Comparison of ENCODE assay signal across 20 mouse cellular contexts in the genomic region with DNA sequence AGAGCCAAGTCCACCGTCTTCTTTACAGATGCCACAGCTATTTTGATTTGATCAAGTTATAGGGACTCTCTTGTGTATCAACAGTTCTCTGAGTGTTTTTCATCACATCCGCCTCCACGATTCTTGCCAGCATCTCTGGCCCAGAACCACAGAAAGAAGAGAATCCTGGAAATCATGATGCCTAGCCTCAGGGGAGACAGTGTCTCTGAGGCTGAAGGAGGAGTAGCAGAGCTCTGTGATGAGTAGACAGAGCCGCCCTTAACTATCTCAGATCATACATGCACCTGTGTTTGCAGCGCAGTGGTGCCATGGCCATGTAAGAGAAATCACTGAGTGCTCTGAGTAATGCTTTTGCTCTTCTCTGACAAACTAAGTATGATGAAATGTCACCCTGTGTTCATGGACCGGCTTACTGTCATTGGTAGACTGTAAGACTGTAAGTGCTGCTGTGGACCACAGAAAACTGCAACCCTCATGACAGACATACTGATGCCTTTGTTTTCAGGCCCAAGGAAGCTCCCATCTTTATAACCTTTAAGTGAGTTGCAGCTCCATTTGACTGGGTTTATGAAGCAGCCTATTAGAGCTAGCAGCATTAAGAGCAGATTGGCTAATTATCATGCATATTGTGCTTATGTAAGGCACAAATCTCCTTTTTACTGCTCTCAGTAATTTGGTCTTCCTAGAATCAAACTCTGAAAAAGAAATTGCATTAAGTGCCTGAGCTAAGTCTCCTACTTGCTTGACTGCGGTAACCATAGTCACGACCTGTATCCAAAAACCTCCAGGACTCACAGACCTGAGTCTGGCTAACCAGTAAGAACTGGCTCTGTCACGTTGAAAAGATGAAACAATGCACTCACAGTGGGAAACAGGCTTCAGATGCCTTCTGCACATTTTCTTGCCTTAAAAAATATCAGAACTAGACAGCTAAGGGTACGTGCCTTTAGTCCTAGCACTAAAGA. TPM values are rescaled to one million over a fixed set of nuclear protein-coding genes. Genes with fewer than 3 reads are reported as not detected.
DNase-seq lines count a peak whose midpoint lies in the region; ATAC-seq and TF ChIP-seq lines count a peak whose summit lies in the region.
"Had no signal": no experiment of that assay in that cellular context is flagged by ENCODE, and none has a peak within 500 bp of the region (broad histone marks: within the 10 kb centered on the region; RNA-seq: fewer than 3 reads in every experiment).

No protein-coding gene starts in this region.

- H3K4me1 ChIP-seq in kidney, adult 2 months (ENCODE audit: control insufficient read depth, insufficient read depth, low read length): no peaks in the 10 kb centered on the region
- no peaks in the 10 kb centered on the region for H3K4me1 ChIP-seq in neural tube, embryonic 14.5 days (ENCODE audit: control insufficient read depth, insufficient read depth, low read length)
- H3K4me1 ChIP-seq: limb, embryonic 10.5 days had no signal

- TF ChIP-seq POLR2A in kidney, adult 2 months (IDR thresholded peaks at IDR 0.05; ENCODE audit: low read depth, low read length): no peak

- H3K4me2 ChIP-seq in neural tube, embryonic 14.5 days (ENCODE audit: low read depth, low read length): no peak overlapping the region
- H3K4me2 ChIP-seq: heart, embryonic 13.5 days; liver, embryonic 11.5 days had no signal

- H3K9ac ChIP-seq in neural tube, embryonic 14.5 days (replicated peaks; ENCODE audit: low read depth, low read length): no peak overlapping the region
- H3K9ac ChIP-seq: heart, embryonic 13.5 days had no signal

- WGBS in kidney, adult 2 months: 84% methylated on average over 10 of the region's 10 CpGs
- 78% methylated on average over 10 of the region's 10 CpGs for WGBS in neural tube, embryonic 14.5 days

- DNase-seq in frontal cortex, adult 2 months (ENCODE audit: extremely low spot score in 1 of 2, low spot score in 1 of 2): peak; percentile 20 to 52
- no peak for DNase-seq in frontal cortex, postnatal 25 days (ENCODE audit: low spot score in 2 of 2)
- DNase-seq in kidney, adult 2 months: peak; percentile 43
- no peak for DNase-seq in kidney, adult 18-20 months
- DNase-seq in right cerebral cortex, adult 2 months (ENCODE audit: low spot score in 2 of 2): peak; percentile 34 to 49
- DNase-seq in right cerebral cortex, postnatal 14 days: no peak
- DNase-seq: adrenal gland, postnatal 14 days; cerebellum, adult 9-11 months; gastrocnemius, postnatal 25 days; heart, postnatal 36 days; kidney, postnatal 14 days; lung, adult 2 months; lung, postnatal 36 days had no signal

- peak; percentile 81 for ATAC-seq in neural tube, embryonic 14.5 days (ENCODE audit: low read depth)
- no peak for ATAC-seq in cerebellum, adult (ENCODE audit: insufficient number of reproducible peaks, low FRiP score, low TSS enrichment)
- ATAC-seq: intestine, embryonic 16.5 days had no signal

- no peaks in the 10 kb centered on the region for H3K9me3 ChIP-seq in neural tube, embryonic 14.5 days (ENCODE audit: control insufficient read depth, low read length)
- H3K9me3 ChIP-seq: heart, embryonic 13.5 days; limb, embryonic 10.5 days had no signal

- no peak for TF ChIP-seq CTCF in kidney, adult 2 months (conservative IDR thresholded peaks at IDR 0.05; ENCODE audit: insufficient read depth, insufficient read length, low read depth, low read length)

- H3K27ac ChIP-seq in kidney, adult 2 months (ENCODE audit: insufficient read depth, low read depth, low read length): no peak overlapping the region
- peak overlapping the region; percentile 55; the same call in 1 of the 2 replicates for H3K27ac ChIP-seq in neural tube, embryonic 14.5 days (ENCODE audit: low read depth, low read length)
- H3K27ac ChIP-seq: heart, embryonic 13.5 days; limb, embryonic 10.5 days; stomach, postnatal 0 days had no signal

- no peak overlapping the region for H3K4me3 ChIP-seq in kidney, adult 2 months (ENCODE audit: insufficient read depth, low read depth, low read length)
- no peak overlapping the region for H3K4me3 ChIP-seq in neural tube, embryonic 14.5 days (ENCODE audit: low read depth, low read length)
- H3K4me3 ChIP-seq: heart, embryonic 13.5 days; limb, embryonic 10.5 days had no signal

- no peaks in the 10 kb centered on the region for H3K27me3 ChIP-seq in kidney, adult 2 months (replicated peaks; ENCODE audit: control insufficient read depth, insufficient read depth, low read length)
- no peaks in the 10 kb centered on the region for H3K27me3 ChIP-seq in neural tube, embryonic 14.5 days (ENCODE audit: control insufficient read depth, insufficient read depth, low read length)
- H3K27me3 ChIP-seq: heart, embryonic 13.5 days had no signal

- no peaks in the 10 kb centered on the region for H3K36me3 ChIP-seq in kidney, adult 2 months (ENCODE audit: control insufficient read depth, insufficient read depth, low read length)
- H3K36me3 ChIP-seq in neural tube, embryonic 14.5 days (ENCODE audit: control insufficient read depth, insufficient read depth, low read length): no peaks in the 10 kb centered on the region
- H3K36me3 ChIP-seq: heart, embryonic 13.5 days; limb, embryonic 10.5 days had no signal

RNA-seq across cellular contexts. Expression of a gene that starts 33.7 kb away (rescaled TPM):
- polyA plus RNA-seq in frontal cortex, adult 2 months (2012; rRNA removed): 0.02 and 0.08 TPM in 2 replicates
- 0.04 and 0.99 TPM in 2 replicates for polyA plus RNA-seq in kidney, adult 2 months (2012; rRNA removed)
- polyA plus RNA-seq in neural tube, embryonic 14.5 days (2014; fragmentation: Nextera tagmentation; extraction: Ambion mirVana): 0.12 and 0.13 TPM in 2 replicates

RNA-seq across cellular contexts. Expression of a gene that starts 57.9 kb away (rescaled TPM):
- 20.0 and 20.6 TPM in 2 replicates for polyA plus RNA-seq in frontal cortex, adult 2 months (2012; rRNA removed)
- 34.0 and 40.7 TPM in 2 replicates for polyA plus RNA-seq in kidney, adult 2 months (2012; rRNA removed)
- polyA plus RNA-seq in neural tube, embryonic 14.5 days (2014; fragmentation: Nextera tagmentation; extraction: Ambion mirVana): 5.7 and 7.9 TPM in 2 replicates

Comparison
In these comparisons a context has a peak if more than half of its experiments do, and no peak if none do; other contexts are left out.
1. DNase-seq: peak in frontal cortex, adult 2 months (2 of 2), kidney, adult 2 months (single experiment) and right cerebral cortex, adult 2 months (2 of 2); none in frontal cortex, postnatal 25 days (0 of 2), kidney, adult 18-20 months (single experiment) and right cerebral cortex, postnatal 14 days (single experiment).